Mouse (Mus musculus) bone marrow, adult 2 months (tissue): ENCODE measurements around the gene Adipor1. TPM values are rescaled to one million over a fixed set of nuclear protein-coding genes. Genes with fewer than 3 reads are reported as not detected.

Experiments used
- H3K27ac ChIP-seq: fragments of 200-500 bp; 2 replicates; pipeline ENCODE4 v1.5.1; 2012; ENCODE audit warnings: low read depth, mild to moderate bottlenecking, control low read depth, inconsistent platforms, low read length; ENCODE audit not compliant: control insufficient read depth, poor library complexity, insufficient read depth
- H3K4me1 ChIP-seq: fragments of 200-500 bp; 2 replicates; pipeline ENCODE4 v1.6.1; 2011; ENCODE audit warnings: low read length; ENCODE audit not compliant: control insufficient read depth, insufficient read depth
- H3K4me3 ChIP-seq: fragments of 200-500 bp; replicated peaks from 2 replicates; pipeline ENCODE3; 2011; ENCODE audit warnings: mild to moderate bottlenecking, low read depth, low read length, control low read depth; ENCODE audit not compliant: control insufficient read depth
- CTCF ChIP-seq: fragments of 200-500 bp; IDR thresholded peaks from 2 replicates; pipeline ENCODE4 v1.5.1; 2011; ENCODE audit warnings: low read length, control low read depth; ENCODE audit not compliant: control insufficient read depth, insufficient read depth
- POLR2A ChIP-seq: fragments of 200-500 bp; IDR thresholded peaks from 2 replicates; pipeline ENCODE4 v1.6.1; 2011; ENCODE audit warnings: low read depth, mild to moderate bottlenecking, control low read depth, low read length, borderline replicate concordance; ENCODE audit not compliant: control insufficient read depth
- WGBS: fragments of 180-500 bp; shearing (Covaris S2); methylation state at CpG from one replicate; pipeline ENCODE4 v1.1.7; 2018; 5-methylcytosine and 5-hydroxymethylcytosine counted together
- polyA plus RNA-seq: library from polyadenylated mRNA; stranded (reverse); fragments of >200 nt; gene quantifications from 2 replicates; pipeline ENCODE4 v1.2.4, GENCODE M21; 2011; ENCODE audit warnings: low replicate concordance; ENCODE audit not compliant: missing spikeins, insufficient read depth, insufficient read length

Gene Adipor1
- polyA plus RNA-seq, 1 experiment = 98.9 TPM

- H3K4me3 ChIP-seq = peak within 1 kb of the TSS; percentile 80
- WGBS = 1% methylated on average over 61 of the region's 61 CpGs
- peaks cover 2% of the 10 kb centered on the region; the same call in 1 of the 2 replicates for H3K4me1 ChIP-seq
- peak; percentile 87; the same call in 1 of the 2 replicates for TF ChIP-seq POLR2A
- no peak for TF ChIP-seq CTCF
- H3K27ac ChIP-seq = peak within 1 kb of the TSS; percentile 82
Observed at GRCm38 (mm10) chr1:134454904-134455824, 40.0 kb downstream of the Adipor1 start, which contains the start of gene Klhl12. Klhl12 (plus strand) TSS chr1:134455531.

- Histone ChIP-seq H3K27ac (no peak overlapping the region), H3K4me3 (peak overlapping the region; percentile 80), H3K4me1 (peaks cover 2% of the 10 kb centered on the region; the same call in 1 of the 2 replicates)
- 23% methylated on average over 5 of the region's 5 CpGs for WGBS
- TF ChIP-seq CTCF (no peak), POLR2A (no peak)
Observed at GRCm38 (mm10) chr1:134456060-134456459, 40.9 kb downstream of the Adipor1 start.

- TF ChIP-seq CTCF = no peak
- TF ChIP-seq POLR2A = no peak
- H3K27ac ChIP-seq = no peak overlapping the region
- H3K4me3 ChIP-seq = no peak overlapping the region
- peaks cover 2% of the 10 kb centered on the region; the same call in 1 of the 2 replicates for H3K4me1 ChIP-seq
- 71% methylated on average over 7 of the region's 7 CpGs for WGBS
Observed at GRCm38 (mm10) chr1:134458139-134458727, 43.1 kb downstream of the Adipor1 start.

- 60% methylated on average over 1 of the region's 1 CpGs for WGBS
- Histone ChIP-seq H3K27ac (peak overlapping the region; percentile 91), H3K4me3 (no peak overlapping the region), H3K4me1 (peaks cover 2% of the 10 kb centered on the region; the same call in 1 of the 2 replicates)
- TF ChIP-seq CTCF = no peak
- no peak for TF ChIP-seq POLR2A
Observed at GRCm38 (mm10) chr1:134460294-134461284, 45.4 kb downstream of the Adipor1 start.

Other genes with a start within 250 kb of the Adipor1 start
- gene Chil1, start 233.2 kb upstream of the Adipor1 start, polyA plus RNA-seq = 37.4 and 135 TPM in 2 replicates
- not detected in 2 replicates for gene Mybph, start 221.9 kb upstream of the Adipor1 start, polyA plus RNA-seq
- not detected in 2 replicates for gene Adora1, start 179.9 kb upstream of the Adipor1 start, polyA plus RNA-seq
- not detected in 2 replicates for gene Myog, start 125.4 kb upstream of the Adipor1 start, polyA plus RNA-seq
- 3.3 and 9.3 TPM in 2 replicates for gene Ppfia4, start 82.5 kb upstream of the Adipor1 start, polyA plus RNA-seq
- 33.0 and 45.7 TPM in 2 replicates for gene Tmem183a, start 53.4 kb upstream of the Adipor1 start, polyA plus RNA-seq
- gene 4933406M09Rik, start 29.4 kb upstream of the Adipor1 start, polyA plus RNA-seq = not detected in 2 replicates
- 17.6 and 40.8 TPM in 2 replicates for gene Cyb5r1, start 9.8 kb upstream of the Adipor1 start, polyA plus RNA-seq
- 24.1 and 38.0 TPM in 2 replicates for gene Klhl12, start 40.2 kb downstream of the Adipor1 start, polyA plus RNA-seq
- 10.0 and 10.9 TPM in 2 replicates for gene Rabif, start 79.3 kb downstream of the Adipor1 start, polyA plus RNA-seq
- gene Mgat4e, start 134.3 kb downstream of the Adipor1 start, polyA plus RNA-seq = not detected in 2 replicates
- gene Kdm5b, start 144.8 kb downstream of the Adipor1 start, polyA plus RNA-seq = 7.2 and 20.4 TPM in 2 replicates
- not detected in 2 replicates for gene Syt2, start 231.3 kb downstream of the Adipor1 start, polyA plus RNA-seq